Mouse (Mus musculus) embryonic fibroblast, embryonic 13.5 days (primary cell): ENCODE results near the gene Herc6. TPM values are rescaled to one million over a fixed set of nuclear protein-coding genes. Genes with fewer than 3 reads are reported as not detected.
A peak's percentile ranks its signal among the peaks of the same experiment; 100 is the strongest.

ENCODE experiments used
- H3K27ac ChIP-seq: 2 replicates; pipeline ENCODE4 v1.5.1; 2012; ENCODE audit warnings: low read length, control low read depth, inconsistent platforms; ENCODE audit not compliant: insufficient read depth
- H3K4me1 ChIP-seq: 2 replicates; pipeline ENCODE4 v1.6.1; 2011; ENCODE audit warnings: low read length; ENCODE audit not compliant: control insufficient read depth, insufficient read depth
- H3K4me3 ChIP-seq: 2 replicates; pipeline ENCODE4 v1.5.1; 2011; ENCODE audit warnings: mild to moderate bottlenecking, control low read depth, low read length; ENCODE audit not compliant: insufficient read depth
- CTCF ChIP-seq: IDR thresholded peaks from 2 replicates; pipeline ENCODE4 v1.5.1; 2011; ENCODE audit warnings: mild to moderate bottlenecking, control low read depth, low read length, moderate library complexity, borderline replicate concordance; ENCODE audit not compliant: insufficient read depth
- POLR2A ChIP-seq: IDR thresholded peaks from 2 replicates; pipeline ENCODE4 v1.6.1; 2011; ENCODE audit warnings: low read depth, mild to moderate bottlenecking, control low read depth, low read length, moderate library complexity
- polyA plus RNA-seq: library from polyadenylated mRNA; stranded (reverse); fragments of >200 nt; gene quantifications from 2 replicates; pipeline ENCODE4 v1.2.4, GENCODE M21; 2011; ENCODE audit warnings: low read depth; ENCODE audit not compliant: missing spikeins, insufficient read length

Herc6 gene
- polyA plus RNA-seq, result 9.1 and 12.1 TPM in 2 replicates

DNA sequence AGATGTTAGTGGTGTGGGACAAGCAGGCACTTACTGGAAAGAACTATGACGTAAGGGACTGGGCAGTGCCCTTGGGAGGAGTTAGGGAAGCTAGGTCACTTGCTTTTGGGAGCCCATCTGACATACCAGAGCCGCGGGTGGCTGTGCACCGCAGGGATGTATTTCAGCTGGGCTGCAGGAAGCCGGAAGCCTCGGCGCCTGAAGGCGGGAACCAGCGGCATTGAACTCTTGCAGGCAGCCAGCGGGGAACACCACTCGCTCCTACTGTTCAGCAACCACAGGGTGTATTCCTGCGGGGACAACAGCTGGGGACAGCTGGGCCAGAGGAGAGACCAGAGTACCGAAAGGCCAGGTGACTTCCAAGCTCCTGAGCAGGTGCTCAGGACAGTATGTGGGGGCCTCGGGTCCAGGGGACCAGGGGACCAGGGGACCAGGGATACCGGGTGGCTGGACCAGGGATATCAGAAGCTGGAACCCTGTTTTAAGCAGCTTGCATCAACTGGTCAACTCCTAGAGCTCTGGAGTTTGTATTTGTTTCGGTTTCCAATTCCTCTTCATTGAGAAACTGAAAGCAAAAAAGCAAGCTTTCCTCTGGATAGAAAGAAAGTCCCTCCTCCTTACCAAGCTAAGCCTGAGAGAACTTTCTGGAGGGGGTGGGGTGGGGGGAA, at the start of gene Herc6:
Gene Herc6, plus strand, starts transcription at position 120 of the 668 bp plus-strand sequence.
- H3K4me3 ChIP-seq, result peak within 1 kb of the TSS; percentile 74
- TF ChIP-seq CTCF (no peak), POLR2A (peak; percentile 72)
- peak within 1 kb of the TSS; percentile 24 for H3K27ac ChIP-seq

GRCm38 (mm10) chr6:57531011-57531410, 49.8 kb upstream of the Herc6 start:
- Histone ChIP-seq H3K4me1 (no peaks in the 10 kb centered on the region), H3K27ac (no peak overlapping the region), H3K4me3 (no peak overlapping the region)
- TF ChIP-seq CTCF (no peak), POLR2A (no peak)

More for the DNA sequence above, at the start of gene Herc6:
- H3K4me1 ChIP-seq, result no peaks in the 10 kb centered on the region

- Histone ChIP-seq H3K4me1 (no peaks in the 10 kb centered on the region), H3K4me3 (no peak overlapping the region), H3K27ac (no peak overlapping the region)
- TF ChIP-seq POLR2A (no peak), CTCF (no peak)
Observed at GRCm38 (mm10) chr6:57531441-57531840, 49.4 kb upstream of the Herc6 start.

- Histone ChIP-seq H3K4me1 (no peaks in the 10 kb centered on the region), H3K4me3 (no peak overlapping the region), H3K27ac (no peak overlapping the region)
- TF ChIP-seq CTCF, result no peak
- no peak for TF ChIP-seq POLR2A
Observed at GRCm38 (mm10) chr6:57532022-57532421, 48.8 kb upstream of the Herc6 start.

- Histone ChIP-seq H3K27ac (no peak overlapping the region), H3K4me1 (no peaks in the 10 kb centered on the region), H3K4me3 (no peak overlapping the region)
- TF ChIP-seq POLR2A, result no peak
- TF ChIP-seq CTCF, result no peak
Observed at GRCm38 (mm10) chr6:57533410-57533809, 47.4 kb upstream of the Herc6 start.

DNA sequence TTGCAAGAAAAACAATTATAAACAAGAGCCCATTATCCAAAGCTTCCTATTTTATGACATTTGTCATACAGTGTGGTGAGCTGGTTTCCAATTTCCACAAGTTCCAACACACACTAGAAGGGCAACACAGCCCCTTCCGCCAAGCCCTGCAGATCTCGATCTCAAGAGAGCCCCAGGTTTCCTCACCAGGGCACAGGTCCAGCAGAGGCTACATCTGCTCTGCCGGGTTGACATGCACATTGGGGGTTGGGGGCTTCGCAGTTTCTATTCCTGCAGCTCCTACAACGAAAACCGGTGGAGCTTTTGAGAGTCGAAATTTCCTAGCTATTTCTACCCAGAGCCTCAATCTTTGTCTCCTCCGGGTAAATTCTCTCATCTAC, 46.6 kb upstream of the Herc6 start:
- H3K27ac ChIP-seq, result peak overlapping the region; percentile 16; the same call in 1 of the 2 replicates
- H3K4me1 ChIP-seq, result no peaks in the 10 kb centered on the region
- TF ChIP-seq POLR2A, result no peak
- no peak for TF ChIP-seq CTCF
- H3K4me3 ChIP-seq, result peak overlapping the region; percentile 79

DNA sequence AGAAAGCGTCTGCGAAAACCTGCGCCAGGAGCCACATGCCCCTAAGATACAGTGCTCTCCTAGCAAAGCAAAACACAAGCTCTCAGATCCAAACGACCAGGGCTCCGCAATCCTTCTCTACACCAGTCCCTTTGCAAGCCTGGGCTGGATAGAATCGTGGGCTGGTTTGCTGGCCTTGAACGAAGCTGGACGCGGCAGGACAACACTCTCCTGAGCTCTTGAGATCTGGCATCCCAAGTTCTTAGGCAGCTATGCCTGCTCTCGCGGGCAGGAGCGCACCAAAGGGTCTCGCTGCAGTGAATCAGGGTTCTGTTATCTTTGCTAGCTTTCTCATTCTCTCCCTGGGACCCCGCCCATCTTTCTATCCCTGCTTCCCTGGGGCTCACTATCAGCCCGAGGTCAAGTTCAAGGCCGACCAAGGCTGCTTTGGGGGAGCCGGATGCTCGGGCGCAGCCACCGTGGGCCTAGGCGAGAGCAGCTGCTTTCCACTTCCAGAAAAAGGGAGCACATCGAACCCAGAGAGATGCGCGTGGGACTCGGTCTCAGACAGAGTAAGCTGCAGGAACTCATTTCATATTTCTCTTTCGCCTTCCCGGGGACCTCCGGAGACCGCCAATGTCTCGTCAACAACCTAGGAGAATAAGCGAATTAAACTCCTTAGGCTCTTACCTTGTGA, 46.1 kb upstream of the Herc6 start:
- H3K27ac ChIP-seq, result peak overlapping the region; percentile 16
- peak overlapping the region; percentile 79 for H3K4me3 ChIP-seq
- no peaks in the 10 kb centered on the region for H3K4me1 ChIP-seq
- TF ChIP-seq CTCF (no peak), POLR2A (no peak)

DNA sequence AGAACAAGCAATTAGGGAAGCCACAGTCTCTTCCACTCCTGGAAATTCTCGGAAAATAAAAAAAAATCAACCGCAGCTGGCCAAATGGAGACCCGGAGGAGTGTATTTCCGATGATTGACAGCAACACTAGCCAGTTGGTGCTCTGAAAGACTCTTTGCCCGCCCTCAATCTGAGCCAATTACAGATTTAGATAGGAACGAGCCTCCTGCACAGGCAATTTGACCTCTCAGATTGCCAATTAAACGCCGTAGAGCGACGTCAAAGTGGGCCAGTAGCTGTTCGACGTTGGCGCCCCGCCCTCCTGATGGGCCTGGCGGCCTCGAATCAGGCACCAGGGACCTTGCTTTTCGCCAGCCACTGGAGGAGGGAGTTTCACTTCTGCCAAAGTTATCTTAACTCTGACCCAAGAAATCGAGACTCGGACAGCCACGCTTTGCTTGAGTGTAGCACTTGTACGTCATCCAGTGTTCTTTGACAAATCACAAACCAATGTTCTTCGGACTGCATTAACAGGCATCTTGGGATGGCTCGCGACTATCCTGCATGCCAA, 45.3 kb upstream of the Herc6 start, which contains the start of gene Ppm1k:
Gene Ppm1k, minus strand, starts transcription at position 83 of the 551 bp plus-strand sequence.
- Histone ChIP-seq H3K4me3 (peak within 1 kb of the TSS; percentile 79), H3K4me1 (no peaks in the 10 kb centered on the region), H3K27ac (peak within 1 kb of the TSS; percentile 52)
- TF ChIP-seq CTCF (no peak), POLR2A (peak; percentile 87)

DNA sequence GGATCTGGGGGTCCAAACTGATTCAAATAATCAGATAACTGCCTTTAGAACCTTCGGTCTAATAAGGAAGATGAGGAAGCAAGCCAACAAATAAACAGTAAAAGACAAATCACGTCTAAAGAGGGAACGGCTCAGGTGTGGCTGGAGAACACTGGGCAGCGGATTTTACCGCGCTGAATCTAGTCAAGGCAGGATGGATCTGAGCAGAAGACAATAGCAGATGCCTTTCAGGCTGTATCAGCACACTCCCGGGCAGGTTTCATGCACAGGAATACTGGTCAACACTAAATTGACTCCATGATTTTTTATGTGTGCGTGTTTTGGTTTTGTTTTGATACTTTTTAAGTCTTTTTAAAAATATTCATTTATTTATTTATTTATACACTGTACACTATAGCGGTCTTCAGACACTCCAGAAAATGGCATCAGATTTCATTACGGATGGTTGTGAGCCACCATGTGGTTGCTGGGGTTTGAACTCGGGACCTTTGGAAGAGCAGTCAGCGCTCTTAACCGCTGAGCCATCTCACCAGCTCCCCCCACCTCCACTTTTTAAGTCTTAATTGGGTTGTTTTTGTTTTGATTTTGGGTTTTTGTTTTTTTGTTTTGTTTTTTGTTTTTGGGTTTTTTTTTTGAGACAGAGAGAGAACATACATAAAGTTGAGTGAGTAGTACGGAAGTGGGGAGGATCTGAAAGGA, 44.7 kb upstream of the Herc6 start:
- peak overlapping the region; percentile 65 for H3K4me3 ChIP-seq
- TF ChIP-seq CTCF (no peak), POLR2A (no peak)
- H3K4me1 ChIP-seq, result no peaks in the 10 kb centered on the region
- H3K27ac ChIP-seq, result peak overlapping the region; percentile 52
